Mouse (Mus musculus): ENCODE results near the gene Kif17.

DNA sequence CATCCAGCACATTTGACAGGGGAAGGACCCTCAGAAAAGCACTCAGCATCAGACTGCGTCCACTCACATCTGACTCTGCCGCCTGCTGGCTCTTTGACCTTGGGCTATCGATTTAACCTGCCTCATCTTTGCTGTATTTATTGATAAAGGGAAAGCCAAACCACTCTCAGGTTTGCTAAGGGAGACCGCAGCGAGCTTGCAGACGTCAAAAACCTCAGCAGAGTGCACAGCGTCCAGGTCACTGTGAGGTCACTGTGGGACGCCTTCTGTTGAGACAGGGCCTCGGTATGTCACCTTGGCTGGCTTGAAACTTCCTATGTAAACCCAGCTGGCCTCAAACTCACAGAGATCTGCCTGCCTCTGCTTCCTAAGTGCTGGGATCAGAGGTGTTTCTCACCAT lies 87.1 kb downstream of the Kif17 start:
- TF ChIP-seq CTCF (IDR thresholded peaks at IDR 0.05; ENCODE audit: low read depth, low read length) (no peak), TAL1 (conservative IDR thresholded peaks at IDR 0.05; ENCODE audit: low read depth, low read length) (no peak), POLR2AphosphoS5 (IDR thresholded peaks at IDR 0.05; ENCODE audit: insufficient replicate concordance, low read depth, low read length) (no peak), GATA1 (IDR thresholded peaks at IDR 0.05; ENCODE audit: borderline replicate concordance, low read length) (no peak)
